Mouse (Mus musculus): ENCODE results near the gene Oxa1l.
A peak's percentile ranks its signal among the peaks of the same experiment; 100 is the strongest.
"Not testable (repeated sequence)": the region's sequence is repeated elsewhere in the genome, so short reads cannot be mapped to it uniquely, and the experiment has no call there.

Oxa1l gene

GRCm38 (mm10) chr14:54360577-54361340 is at the start of gene Oxa1l:
TSS of gene Oxa1l (plus strand) at chr14:54360834.
- peak; percentile 95 for DNase-seq

DNA sequence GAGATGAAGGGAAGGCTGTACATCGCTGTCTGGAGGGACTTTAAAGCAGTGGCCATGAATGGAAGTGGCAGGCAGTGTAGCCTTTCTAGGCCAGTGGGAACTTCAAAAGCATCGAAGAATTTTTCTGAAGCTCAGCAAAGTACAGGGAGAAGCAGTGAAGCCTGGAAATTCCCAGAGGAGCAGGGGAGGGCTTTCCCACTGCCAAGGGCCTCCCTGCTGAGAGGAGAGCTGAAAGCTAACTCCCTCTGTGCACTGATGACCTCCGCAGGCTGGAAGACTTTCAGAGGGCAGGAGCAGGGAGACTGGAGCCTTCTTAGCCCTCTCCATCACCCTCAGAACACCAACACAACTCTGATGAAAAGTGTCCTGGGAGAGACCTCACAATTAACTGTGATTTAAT is 48.9 kb upstream of the Oxa1l start:
- no peak for DNase-seq

- DNase-seq: no peak
Measured at GRCm38 (mm10) chr14:54321556-54322376, 38.9 kb upstream of the Oxa1l start.

GRCm38 (mm10) chr14:54324486-54324885 is 36.1 kb upstream of the Oxa1l start:
- DNase-seq: no peak

- no peak for DNase-seq
Measured at GRCm38 (mm10) chr14:54328548-54328947, 32.1 kb upstream of the Oxa1l start.

- no peak for DNase-seq
Measured at GRCm38 (mm10) chr14:54329201-54329600, 31.4 kb upstream of the Oxa1l start.

GRCm38 (mm10) chr14:54331178-54331577 is 29.5 kb upstream of the Oxa1l start:
- DNase-seq: no peak

- DNase-seq: no peak
Measured at GRCm38 (mm10) chr14:54332176-54333074, 28.2 kb upstream of the Oxa1l start.

GRCm38 (mm10) chr14:54333452-54334189 is 27.0 kb upstream of the Oxa1l start:
- no peak for DNase-seq

GRCm38 (mm10) chr14:54340836-54341235 is 19.8 kb upstream of the Oxa1l start:
- DNase-seq: no peak

DNA sequence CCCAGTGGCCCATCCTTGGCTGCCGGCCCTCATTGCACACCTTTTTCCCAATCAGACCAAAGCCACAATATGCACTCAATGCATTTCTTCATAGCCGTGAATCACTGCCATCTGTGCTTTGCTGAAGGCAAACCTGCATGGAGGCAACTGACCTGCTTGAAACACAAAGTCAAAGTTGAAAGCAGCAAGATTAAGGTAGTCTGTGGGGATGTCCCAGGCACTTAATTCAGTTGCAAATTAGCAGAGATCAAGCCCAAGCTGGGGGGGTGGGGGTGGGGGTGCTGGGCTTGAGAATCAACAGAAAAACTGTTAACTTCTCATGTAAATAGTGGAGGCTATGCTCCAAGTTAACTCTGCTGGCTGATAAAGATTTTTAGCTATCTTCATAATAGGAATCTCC is 18.8 kb upstream of the Oxa1l start:
- DNase-seq: not testable (repeated sequence)

GRCm38 (mm10) chr14:54350773-54351541 is 9.7 kb upstream of the Oxa1l start:
- DNase-seq: not testable (repeated sequence)

- no peak for DNase-seq
Measured at GRCm38 (mm10) chr14:54352314-54352713, 8.3 kb upstream of the Oxa1l start.

DNA sequence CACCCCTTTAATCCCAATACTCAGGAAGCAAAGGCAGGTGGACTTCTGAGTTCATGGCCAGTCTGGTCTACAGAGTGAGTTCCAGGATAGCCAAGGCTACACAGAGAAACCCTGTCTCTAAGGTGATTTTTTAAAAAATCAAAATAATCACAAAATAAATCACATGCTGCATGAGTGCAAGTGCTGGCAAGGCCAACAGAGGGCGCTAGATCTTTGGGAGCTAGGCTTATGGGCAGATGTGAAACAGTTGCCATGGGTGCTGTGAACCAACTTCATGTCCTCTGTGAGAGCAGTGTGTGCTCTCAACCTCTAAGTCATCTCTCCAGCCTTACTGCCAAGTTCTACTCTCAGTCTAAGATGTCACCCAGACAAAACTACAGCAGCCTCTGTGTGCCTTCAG is 6.2 kb upstream of the Oxa1l start:
- no peak for DNase-seq

DNA sequence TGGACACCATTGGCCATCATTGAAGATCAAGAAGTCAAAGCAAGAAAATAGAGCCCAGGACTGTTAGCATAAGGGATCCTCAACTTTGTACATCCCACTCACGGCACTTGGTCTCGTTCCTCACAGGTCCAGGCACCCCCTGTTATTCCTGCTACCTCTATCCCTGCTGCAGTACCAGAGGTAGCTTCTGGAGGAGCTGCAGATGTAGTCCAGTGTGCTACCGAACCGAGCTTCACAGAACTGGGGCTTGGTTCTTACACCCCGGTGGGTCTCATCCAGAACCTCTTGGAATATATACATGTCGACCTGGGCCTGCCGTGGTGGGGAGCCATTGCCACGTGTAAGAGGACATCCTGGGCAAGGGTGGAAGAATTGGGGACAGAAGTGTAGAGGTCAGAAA is 2.5 kb downstream of the Oxa1l start:
- no peak for DNase-seq

- DNase-seq: no peak
Measured at GRCm38 (mm10) chr14:54365026-54365645, 4.5 kb downstream of the Oxa1l start.

DNA sequence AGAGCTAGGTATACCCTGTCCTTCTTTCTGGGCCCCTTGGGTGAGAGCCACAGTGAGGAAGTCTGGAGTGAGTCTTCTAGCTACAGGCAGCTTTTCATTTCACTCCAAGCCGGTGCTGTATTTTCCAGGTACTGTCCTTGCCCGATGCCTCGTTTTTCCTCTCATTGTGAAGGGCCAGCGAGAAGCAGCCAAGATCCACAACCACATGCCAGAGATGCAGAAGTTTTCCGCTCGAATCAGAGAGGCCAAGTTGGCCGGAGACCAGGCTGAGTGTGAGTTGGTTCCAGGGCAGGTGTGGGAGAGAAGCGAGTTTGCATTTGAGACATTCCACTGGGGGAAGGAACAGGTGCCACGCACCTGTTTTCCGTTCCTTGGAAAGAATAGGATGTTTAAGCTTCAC is 5.9 kb downstream of the Oxa1l start:
- no peak for DNase-seq

DNA sequence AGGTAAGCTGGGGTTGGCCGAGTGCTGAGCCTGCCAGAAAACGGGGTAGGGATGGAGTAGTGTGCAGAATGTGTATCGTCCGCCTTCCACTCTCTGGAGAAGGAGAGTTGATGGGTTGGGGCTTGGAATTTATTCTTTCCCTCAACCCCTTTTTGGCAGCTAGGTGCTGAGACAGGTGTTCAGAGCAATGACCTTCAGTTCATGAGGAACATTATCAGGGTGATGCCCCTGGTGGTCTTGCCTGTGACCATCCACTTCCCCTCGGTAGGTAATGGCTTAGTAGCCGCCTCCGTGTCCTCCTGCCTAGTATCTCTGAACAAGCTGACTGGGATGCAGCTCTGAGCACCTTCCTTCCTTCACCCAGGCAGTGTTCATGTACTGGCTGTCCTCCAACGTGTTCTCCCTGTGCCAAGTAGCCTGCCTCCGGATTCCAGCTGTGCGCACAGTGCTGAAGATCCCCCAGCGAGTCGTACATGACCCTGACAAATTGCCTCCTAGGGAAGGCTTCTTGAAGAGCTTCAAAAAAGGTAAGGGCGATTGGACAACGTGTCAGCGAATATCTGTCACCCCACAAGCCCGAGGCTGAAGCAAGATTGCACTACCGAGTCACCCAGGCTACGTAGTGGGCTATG is 6.9 kb downstream of the Oxa1l start:
- peak; percentile 10 for DNase-seq

GRCm38 (mm10) chr14:54369372-54369771 is 8.7 kb downstream of the Oxa1l start:
- no peak for DNase-seq

- no peak for DNase-seq
Measured at GRCm38 (mm10) chr14:54370595-54370994, 10.0 kb downstream of the Oxa1l start.

DNA sequence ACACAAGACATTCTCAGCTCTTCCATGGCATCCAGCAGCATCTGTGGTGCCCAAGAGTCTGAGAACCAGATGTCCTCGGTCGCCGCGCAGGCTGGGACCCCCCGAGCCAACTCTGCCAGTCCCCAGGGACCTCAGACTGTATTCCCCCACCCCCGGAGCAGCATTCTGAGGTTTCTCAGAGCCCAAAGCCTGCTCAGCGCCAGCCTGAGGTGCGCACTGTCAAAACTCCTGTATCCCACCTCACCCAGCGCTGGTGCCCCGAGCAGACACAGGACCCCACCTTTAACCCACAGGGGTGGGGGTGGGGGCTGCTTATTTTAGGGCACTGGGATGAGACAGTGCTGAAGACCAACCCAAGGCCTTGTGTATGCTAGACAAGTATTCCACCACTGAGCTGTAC is 10.8 kb downstream of the Oxa1l start:
- no peak for DNase-seq
